Mouse (Mus musculus): Measurements from ENCODE around the gene Rhbdl1.

Rhbdl1 gene

DNA sequence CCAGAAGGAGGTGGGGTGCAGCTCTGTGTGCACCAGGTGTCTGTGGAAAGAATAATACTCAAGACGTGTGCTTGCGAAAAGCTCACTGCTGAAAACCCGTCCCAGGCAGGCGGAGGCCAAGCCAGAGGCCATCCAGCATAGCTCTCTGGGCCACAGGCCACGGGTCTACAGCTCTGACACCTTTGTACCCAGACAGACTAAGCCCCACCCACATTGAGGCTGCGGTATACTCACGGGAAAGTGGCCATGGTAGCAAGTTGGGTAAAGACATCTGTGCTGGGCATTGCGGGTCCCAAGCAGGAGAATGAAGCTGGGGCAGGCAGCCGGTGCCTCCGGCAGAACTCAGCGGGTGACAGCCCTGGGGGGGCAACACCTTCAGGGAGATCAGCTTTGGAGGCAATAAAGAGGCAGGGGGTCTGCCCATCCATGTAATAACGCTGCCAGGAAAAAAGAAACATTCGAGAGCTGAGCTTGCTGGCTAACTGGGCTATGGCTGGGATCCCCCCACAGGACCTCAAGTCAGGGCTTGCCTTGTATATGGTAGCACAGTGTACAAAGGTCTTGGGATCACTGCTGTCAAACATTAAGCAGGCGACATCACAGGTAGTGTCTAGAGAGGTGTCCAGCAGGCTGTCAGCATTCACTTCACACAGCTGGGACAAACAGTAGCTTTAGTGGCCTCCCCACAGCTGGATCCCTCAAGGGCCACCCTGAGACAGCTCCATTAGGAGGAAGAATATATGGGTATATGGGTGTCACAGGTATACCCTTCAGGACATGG lies 2.5 kb upstream of the Rhbdl1 start:
- DNase-seq (ENCODE audit: low read depth, low spot score) = no peak

DNA sequence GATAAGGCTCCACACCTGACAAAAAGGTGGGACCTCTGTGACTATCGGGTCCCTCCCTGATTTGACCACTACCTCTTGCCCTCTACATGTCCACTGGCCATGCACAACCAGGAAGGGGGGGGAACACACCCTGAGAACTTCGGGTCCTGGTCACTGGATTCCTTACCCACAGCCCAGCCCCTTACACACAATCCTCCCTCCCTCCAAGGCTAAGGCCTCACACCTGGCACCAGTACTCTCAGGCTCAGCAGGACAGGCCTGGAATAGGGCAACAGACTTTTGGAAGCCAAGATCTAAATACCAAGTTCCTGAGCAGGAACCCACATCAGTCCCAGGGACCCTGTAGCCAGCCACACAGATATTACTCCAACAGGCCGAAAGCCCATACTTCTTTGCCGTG lies 1.8 kb upstream of the Rhbdl1 start:
- no peak for DNase-seq (ENCODE audit: low read depth, low spot score)

DNA sequence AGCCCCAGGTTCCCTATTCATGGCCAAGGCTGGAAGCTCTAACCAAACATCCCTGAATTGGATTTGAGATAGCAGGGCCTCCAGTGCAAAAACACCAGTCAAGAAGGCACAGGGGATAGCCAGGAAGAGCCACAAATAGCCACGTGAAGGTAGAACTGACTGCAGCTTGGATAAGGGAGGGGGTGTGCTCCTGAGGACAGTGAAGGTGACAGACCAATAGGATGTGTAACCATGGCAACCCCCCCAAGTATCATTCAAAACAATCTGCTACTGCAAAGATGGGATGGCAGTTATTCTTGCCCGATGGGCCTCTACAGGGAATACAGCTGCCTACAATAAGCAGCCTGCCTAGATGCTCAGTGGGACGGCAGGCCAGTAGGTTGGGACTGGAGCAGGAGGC lies 438 bp upstream of the Rhbdl1 start:
- peak; percentile 67 for DNase-seq (ENCODE audit: low read depth, low spot score)

DNA sequence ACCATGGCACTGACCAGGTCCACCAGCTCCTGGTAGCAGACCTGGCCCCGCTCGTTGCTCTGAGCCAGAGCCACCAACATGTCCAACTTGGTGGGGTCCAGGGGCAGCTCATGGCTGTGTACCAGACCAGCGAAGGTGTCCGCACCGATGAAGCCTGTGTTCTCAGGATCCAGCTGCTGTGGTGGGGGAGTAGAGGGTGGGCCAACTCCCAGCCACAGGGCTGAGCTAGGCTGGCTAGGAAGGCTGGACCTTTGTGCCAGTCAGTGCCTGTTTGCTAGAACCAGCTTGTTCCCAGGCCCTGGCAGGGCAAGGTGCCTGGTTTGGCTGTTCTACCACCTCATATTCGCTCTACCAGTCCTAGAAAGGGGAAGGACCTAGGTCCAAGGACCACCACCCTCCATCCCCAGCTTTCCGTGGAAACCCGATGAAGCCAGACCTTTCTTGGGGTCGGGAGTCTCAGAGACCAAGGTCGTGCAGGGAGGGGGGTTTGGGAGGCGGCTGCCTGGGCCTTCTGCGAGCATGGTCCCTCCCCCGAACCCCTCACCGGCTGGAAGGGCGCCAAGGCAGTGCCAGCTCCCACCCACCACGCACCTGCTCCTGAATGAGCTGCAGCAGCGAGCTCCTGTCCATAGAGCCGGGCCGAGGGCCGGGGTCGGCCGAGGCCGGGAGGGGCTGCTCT lies 559 bp downstream of the Rhbdl1 start:
- DNase-seq (ENCODE audit: low read depth, low spot score) = peak; percentile 42

DNA sequence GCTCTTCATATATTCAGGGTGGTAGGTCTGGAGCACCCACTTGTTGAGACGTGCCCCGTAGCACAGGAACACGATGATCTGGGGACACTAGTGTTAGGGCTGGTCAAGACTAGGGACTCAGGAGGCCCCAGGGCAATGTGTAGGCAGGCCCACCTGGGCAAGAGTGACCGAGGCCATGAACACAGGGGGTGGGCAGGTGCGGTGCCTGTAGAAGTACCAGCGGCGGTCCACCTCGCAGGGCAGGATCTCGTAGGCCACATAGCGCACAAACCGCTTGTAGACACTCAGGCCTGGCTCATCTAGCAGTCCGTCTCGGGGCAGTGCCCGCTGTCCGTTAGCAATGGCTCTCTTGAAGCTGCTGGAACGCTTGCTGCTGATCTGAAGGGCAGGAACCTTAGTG lies 1.3 kb downstream of the Rhbdl1 start:
- DNase-seq (ENCODE audit: low read depth, low spot score) = no peak

DNA sequence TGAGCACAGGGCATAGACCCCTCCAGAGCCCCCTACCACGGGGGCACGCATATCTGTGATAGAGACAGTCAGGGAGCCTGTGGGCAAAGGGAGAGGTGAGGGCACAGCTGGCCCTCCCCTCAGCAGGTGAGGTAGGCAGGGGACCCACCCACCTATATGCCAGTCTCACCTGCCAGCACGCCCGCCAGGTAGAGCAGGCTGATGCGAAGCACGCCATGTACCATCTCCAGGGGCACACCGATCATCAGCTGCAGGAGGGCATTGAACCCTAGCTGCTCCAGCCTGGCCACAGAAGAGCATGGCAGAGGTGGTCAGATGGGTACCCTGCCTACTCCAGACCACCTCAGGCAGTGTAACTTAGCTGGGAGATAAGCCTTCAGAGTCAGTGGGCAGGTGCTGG lies 1.8 kb downstream of the Rhbdl1 start:
- DNase-seq (ENCODE audit: low read depth, low spot score) = no peak

DNA sequence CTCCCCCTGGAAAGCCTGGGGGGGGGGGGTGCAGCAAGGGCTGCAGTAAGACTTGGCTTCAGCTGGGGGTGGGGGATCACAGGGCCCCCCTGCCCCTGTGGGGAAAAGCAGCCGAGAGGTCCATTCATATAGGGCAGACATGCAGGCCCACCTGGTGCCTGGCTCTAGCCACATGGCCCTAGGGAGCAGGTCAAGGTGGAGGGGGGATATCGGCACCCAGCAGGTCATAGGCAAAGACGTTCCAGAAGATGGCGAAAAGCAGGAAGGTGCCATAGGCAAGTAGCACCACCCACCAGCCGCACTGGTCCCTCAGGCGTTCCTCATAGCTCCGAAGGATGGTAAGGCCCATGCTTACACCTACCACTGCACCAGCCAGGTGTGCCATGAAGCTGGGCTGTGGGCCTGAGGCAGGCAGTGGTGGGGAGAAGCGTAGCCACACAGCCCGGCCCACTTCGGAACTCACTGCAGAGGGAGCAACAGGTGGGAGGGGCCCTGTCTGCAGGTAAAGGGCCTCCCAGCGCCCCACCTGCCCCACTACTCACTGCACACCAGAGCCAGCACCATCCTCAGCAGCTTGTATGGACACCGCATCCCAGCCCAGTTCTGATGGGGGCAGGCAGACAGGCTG lies 2.4 kb downstream of the Rhbdl1 start:
- no peak for DNase-seq (ENCODE audit: low read depth, low spot score)

DNA sequence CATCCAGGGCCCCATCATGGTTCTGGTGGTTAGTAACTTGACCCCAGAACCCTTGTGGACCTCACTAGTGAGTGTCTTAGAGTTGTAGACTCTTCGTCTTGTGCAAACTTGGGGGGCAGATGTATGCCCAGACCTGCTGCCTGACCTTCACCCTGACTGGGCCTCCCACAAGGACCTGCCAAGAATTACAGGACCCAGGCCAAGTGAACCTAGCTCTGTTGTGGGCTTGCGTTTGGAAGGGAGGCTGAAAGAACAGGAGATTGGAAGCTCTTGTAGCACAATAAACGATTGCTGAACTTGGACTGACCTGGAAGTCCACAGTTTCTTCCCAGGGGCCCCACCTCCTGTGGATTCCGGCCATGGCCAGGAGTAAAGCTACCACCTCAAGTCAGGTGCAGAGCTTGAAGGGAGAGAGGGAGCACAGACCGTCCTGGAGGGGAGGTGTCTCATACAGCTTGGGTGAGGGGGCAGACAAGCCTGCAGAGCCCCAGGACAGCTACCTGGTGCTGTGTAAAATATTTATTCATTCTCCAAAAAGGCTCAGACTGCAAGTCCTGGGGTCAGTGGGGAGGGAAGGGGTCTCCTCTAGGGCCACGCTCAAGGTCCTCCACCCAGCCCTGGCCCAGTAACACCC lies 3.0 kb downstream of the Rhbdl1 start:
- DNase-seq (ENCODE audit: low read depth, low spot score) = no peak

DNA sequence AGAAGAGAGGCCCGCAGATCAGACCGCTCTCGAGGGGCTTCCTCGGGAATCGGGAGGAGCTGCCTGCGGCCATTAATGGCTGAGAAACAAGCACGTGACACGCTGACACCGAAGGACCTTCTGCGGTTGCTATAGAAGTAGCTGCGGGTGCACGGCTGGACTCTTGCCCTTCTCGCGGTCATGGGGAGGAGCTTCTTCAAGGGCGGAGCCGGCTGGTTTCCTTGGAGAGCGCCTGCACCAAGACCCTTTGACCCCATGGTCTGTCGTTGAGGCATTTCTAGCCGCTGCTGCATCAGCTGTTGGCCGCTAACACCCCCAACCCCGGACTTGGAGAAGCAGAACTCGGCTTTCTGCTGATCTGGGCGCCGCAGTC lies 3.8 kb downstream of the Rhbdl1 start, which contains the start of gene Stub1:
TSS of gene Stub1 (minus strand) at position 114 of the 373 bp plus-strand sequence.
- peak; percentile 96 for DNase-seq (ENCODE audit: low read depth, low spot score)

DNA sequence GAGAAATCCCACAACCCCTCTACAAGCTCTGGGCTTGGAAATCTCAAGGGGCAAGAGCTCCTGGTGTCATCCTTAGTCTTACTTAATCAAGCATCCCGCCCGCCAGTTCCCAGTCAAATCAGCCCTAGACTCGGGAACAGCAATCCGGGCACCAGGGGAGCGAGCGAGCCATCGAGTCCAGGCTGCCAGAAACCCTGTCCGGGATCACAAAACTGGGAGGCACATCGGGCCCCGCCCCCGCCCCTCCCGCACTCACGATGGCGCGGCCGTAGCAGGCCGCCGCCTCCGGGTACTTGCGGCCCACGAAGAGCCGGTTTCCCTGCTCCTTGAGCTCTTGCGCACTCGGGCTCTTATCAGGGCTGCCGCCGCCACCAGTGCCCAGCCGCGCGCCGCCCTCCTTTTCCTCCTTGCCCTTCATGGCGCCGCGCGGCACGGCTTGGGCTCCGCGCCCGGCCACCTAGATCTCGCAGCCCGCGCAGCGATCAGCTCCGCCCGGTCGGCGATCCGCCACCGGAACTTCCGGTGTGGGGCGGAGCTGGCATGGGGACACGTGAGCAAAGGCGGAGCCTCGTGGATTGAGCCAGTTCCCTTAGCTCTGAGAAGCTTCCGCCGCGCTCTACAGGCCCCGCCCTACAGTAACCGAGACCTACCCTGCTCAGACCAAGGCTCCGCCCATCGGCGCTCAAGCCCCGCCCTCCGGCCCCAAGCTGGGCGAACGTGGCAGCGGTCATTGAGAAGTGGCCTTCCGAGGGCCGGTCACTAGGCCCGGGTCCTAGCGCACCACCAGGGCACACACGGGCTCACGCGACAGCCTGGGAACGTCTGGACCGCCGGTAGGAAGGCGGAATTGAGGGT lies 4.4 kb downstream of the Rhbdl1 start:
- DNase-seq (ENCODE audit: low read depth, low spot score) = peak; percentile 100

DNA sequence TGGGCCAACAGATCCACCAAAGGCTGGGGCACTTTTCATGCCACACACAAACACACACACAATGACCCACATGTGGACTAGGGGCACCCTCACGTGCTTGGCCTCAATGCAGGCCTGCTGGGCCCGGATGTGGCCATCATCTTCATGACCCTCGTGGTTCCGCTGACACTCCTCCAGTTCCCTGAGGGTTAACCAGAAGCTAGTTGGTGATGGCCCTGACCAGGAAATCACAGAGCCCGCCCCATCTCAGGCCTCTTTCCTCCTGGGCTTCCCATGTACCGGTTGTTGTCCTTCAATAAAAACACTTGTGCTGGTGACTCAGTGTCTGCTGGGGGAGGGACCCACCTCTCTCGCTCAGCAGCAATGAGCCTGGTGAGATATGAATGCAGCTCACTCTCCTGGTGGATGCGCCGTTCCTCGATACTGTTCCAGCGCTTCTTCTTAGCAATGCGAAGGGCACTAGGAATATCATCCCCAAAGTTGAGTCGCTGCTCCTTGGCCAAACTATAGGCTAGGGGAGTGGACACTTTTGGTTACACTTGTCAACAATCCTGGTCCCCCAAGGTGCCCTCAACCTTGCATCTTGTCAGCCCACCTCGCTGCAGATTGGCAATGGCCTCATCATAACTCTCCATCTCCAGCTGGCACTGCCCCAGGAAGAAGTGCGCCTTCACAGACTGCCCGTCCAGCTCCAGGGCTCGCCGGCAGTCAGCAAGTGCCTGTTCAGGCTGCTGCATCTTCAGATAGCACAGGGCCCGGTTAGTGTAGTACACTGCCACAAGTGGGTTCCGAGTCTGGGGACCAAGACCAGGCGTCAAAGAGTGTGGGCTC lies 5.4 kb downstream of the Rhbdl1 start:
- DNase-seq (ENCODE audit: low read depth, low spot score) = no peak

DNA sequence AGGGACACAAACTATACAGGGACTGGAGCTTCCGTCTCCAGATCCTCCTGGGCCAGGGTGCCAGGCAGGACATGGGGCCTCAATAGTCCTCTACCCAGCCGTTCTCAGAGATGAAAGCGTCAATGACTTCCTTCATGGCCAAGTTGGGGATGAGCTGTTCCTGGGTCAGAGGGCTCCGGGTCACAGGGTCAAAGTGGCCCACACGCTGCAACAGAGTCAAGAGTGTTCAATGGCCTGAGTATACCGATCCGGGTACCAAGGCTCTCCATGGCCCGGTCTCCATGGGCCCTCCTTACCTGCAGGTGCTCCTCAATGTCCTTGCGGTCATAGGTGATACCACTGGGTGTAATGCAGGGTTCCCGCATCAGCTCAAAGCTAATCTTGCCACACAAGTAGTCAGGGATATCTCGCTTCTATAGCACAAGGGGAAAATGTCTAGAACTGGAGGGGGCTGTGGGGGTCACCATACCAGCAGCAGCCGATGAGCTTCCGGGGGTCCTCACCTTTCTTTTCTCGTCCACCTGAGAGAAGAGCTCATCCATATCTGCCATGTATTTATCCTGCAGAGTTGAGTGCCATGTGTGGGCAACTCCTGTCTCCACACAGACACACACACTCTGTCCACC lies 6.2 kb downstream of the Rhbdl1 start:
- no peak for DNase-seq (ENCODE audit: low read depth, low spot score)

DNA sequence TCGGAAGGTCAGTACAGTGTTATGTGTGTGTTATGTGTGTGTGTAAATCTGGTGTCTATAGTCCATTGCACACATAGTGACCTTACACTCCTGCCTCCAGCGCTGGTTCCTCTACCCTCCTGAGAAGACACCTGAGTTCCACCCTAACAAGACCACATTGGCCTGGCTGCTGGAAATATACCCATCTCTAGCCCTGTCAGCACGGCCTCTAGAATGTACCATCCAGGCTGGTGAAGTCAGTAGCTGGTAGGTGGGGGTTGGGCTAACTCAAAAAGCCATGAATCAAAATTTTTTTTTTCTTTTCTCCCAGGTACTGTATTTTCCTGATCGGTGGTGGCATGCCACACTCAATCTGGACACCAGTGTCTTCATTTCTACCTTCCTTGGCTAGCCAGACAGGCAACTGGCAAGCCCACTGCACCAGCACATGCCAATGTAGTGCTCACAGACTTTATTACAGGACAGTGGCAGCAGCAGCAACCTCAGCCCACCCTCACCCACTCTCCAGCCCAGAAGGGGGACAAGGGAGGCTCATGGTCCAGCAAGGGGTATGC lies 6.8 kb downstream of the Rhbdl1 start:
- DNase-seq (ENCODE audit: low read depth, low spot score) = no peak

DNA sequence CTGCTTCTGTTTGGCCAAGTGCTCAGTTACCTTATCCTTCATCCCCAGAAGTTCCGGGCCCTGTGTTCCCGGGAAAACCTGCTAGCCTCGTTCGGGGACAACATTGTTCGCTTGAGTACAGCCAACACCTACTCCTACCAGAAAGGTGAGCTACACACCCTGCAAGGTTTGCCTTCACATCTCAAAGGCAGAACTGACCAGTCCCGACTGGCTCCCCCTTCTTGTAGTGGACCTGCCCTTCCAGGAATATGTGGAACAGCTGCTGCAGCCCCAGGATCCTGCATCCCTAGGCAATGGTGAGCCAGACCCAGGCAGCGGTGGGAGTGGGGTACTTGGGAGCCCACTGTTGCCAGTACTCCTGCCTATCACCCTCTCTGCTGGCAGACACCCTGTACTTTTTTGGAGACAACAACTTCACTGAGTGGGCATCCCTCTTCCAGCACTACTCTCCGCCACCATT lies 7.5 kb downstream of the Rhbdl1 start:
- DNase-seq (ENCODE audit: low read depth, low spot score) = no peak

DNA sequence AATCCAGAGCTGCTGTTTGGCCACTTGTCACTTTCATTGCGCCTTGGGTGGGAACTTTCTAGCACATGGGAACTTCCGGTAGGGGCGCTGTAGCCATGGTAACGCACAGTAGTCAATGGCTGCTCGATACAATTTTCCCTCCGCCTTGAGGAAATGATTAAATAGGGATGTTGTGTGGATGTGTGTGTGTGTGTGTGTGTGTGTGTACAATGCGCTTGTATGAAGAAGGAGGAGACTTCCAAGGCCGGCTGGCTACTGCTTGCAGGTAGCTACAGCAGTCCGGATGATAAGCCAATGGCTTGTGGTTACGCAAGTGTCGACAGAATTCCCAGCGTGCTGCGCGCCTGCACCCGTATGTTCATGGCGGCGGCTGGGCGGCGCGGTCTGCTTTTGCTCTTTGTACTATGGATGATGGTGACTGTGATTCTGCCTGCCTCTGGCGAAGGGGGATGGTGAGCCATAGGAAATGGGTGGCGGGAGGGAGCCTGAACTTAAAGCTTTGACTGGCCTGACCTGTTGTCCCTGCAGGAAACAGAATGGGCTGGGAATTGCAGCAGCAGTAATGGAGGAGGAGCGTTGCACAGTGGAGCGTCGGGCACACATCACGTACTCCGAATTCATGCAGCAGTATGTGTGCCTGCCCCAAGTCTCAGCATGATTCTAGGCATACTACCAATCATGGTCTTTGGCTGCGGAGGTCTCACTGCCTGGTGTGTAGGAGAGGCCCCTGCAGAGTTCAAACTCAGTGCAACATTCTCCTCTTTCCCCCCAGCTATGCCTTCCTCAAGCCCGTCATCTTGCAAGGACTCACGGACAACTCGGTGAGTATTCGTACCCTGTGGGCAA lies 8.2 kb downstream of the Rhbdl1 start, which contains the start of gene Jmjd8:
TSS of gene Jmjd8 (plus strand) at position 156 of the 846 bp plus-strand sequence.
- peak; percentile 97 for DNase-seq (ENCODE audit: low read depth, low spot score)

DNA sequence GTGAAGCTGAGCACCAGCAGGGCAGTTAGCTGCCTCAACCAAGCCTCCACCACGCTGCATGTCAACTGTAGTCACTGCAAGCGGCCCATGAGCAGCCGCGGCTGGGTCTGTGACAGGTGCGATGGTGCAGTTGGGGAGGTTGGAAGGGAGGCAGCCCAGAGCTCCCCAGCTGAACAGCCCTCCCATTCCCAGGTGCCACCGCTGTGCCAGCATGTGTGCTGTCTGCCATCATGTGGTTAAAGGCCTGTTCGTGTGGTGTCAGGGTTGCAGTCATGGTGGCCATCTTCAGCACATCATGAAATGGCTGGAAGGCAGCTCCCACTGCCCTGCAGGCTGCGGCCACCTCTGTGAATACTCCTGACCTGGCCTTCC lies 8.9 kb downstream of the Rhbdl1 start:
- no peak for DNase-seq (ENCODE audit: low read depth, low spot score)

DNA sequence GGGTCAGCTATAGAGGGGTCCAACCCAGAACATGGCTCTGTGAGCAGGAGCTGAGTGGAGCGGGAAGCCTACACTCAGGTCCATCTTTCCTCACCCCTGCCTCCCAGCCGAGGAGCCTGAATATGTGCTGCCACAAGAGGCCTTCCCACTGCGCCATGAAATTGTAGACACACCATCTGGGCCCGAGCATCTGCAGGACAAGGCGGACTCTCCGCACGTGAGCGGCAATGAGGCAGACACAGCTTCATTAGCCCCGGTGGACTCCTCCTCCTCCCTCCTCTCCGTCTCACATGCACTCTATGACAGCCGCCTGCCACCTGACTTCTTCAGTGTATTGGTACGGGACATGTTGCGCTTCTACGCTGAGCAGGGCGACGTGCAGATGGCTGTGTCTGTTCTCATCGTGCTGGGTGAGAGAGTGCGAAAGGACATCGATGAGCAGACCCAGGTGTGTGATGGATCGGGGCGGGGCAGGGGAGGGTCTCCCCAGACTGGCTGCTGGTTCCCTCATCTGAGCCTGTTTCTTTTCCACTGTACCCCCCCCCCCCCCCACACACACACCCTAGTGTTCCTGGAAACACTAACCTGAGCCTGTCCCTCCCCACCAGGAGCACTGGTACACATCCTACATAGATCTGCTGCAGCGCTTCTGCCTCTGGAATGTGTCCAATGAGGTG lies 9.4 kb downstream of the Rhbdl1 start:
- no peak for DNase-seq (ENCODE audit: low read depth, low spot score)

DNA sequence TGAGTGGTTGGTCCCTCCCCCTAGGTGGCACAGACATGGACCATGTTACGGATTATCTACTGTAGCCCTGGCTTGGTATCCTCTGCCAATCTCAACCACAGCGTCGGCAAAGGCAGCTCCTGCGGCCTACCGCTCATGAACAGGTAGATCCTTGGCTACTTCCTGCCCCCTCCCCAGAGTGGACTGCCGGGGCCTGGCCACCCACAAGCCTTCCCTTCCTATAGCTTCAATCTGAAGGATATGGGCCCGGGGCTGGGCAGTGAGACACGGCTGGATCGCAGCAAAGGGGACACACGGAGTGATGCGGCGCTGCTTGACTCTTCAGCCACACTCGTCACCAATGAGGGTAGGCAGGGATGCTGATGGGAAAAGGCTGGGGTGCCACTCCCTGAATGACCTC lies 10.1 kb downstream of the Rhbdl1 start:
- no peak for DNase-seq (ENCODE audit: low read depth, low spot score)

All from brain, adult 2 months (tissue).